Mouse (Mus musculus) testis, adult 2 months (tissue): ENCODE results near the gene Tma7. TPM values are rescaled to one million over a fixed set of nuclear protein-coding genes. Genes with fewer than 3 reads are reported as not detected.

ENCODE experiments used
- H3K27ac ChIP-seq: fragments of 200-500 bp; 2 replicates; pipeline ENCODE4 v1.5.1; 2012; ENCODE audit warnings: low read depth, low read length; ENCODE audit not compliant: control insufficient read depth, insufficient read depth
- H3K27me3 ChIP-seq: fragments of 200-500 bp; 2 replicates; pipeline ENCODE4 v1.6.1; 2012; ENCODE audit warnings: mild to moderate bottlenecking, low read length, moderate library complexity; ENCODE audit not compliant: control insufficient read depth, insufficient read depth
- H3K36me3 ChIP-seq: fragments of 200-500 bp; 2 replicates; pipeline ENCODE4 v1.6.1; 2012; ENCODE audit warnings: mild to moderate bottlenecking, low read length; ENCODE audit not compliant: control insufficient read depth, insufficient read depth
- H3K4me1 ChIP-seq: fragments of 200-500 bp; 2 replicates; pipeline ENCODE4 v1.6.1; 2012; ENCODE audit warnings: low read length; ENCODE audit not compliant: control insufficient read depth, insufficient read depth
- H3K4me3 ChIP-seq: fragments of 200-500 bp; 2 replicates; pipeline ENCODE4 v1.5.1; 2012; ENCODE audit warnings: low read depth, mild to moderate bottlenecking, low read length, moderate library complexity, mixed read lengths; ENCODE audit not compliant: control insufficient read depth
- CTCF ChIP-seq: fragments of 200-500 bp; IDR thresholded peaks from 2 replicates; pipeline ENCODE4 v1.5.1; 2012; ENCODE audit warnings: low read depth, mild to moderate bottlenecking, inconsistent platforms, low read length, moderate library complexity; ENCODE audit not compliant: control insufficient read depth, insufficient read depth, insufficient replicate concordance
- POLR2A ChIP-seq: fragments of 200-500 bp; IDR thresholded peaks from 2 replicates; pipeline ENCODE4 v1.6.1; 2012; ENCODE audit warnings: low read depth, mild to moderate bottlenecking, inconsistent platforms, low read length, moderate library complexity; ENCODE audit not compliant: control insufficient read depth
- polyA plus RNA-seq: library from polyadenylated mRNA; depleted of rRNA; stranded (reverse); fragments of >200 nt; gene quantifications from 2 replicates; pipeline ENCODE4 v1.2.3, GENCODE M21; 2012

The Tma7 gene
- polyA plus RNA-seq, 1 experiment: 120 TPM

GRCm38 (mm10) chr9:109122553-109123085, 40.2 kb upstream of the Tma7 start:
- H3K4me1 ChIP-seq: no peaks in the 10 kb centered on the region
- H3K27me3 ChIP-seq: no peaks in the 10 kb centered on the region
- H3K36me3 ChIP-seq: no peaks in the 10 kb centered on the region
- TF ChIP-seq CTCF (no peak), POLR2A (no peak)
- no peak overlapping the region for H3K4me3 ChIP-seq
- no peak overlapping the region for H3K27ac ChIP-seq

GRCm38 (mm10) chr9:109120956-109121355, 38.6 kb upstream of the Tma7 start:
- H3K27me3 ChIP-seq: no peaks in the 10 kb centered on the region
- H3K4me3 ChIP-seq: no peak overlapping the region
- no peaks in the 10 kb centered on the region for H3K36me3 ChIP-seq
- H3K4me1 ChIP-seq: no peaks in the 10 kb centered on the region
- no peak overlapping the region for H3K27ac ChIP-seq
- no peak for TF ChIP-seq POLR2A
- TF ChIP-seq CTCF: no peak

GRCm38 (mm10) chr9:109119571-109119970, 37.2 kb upstream of the Tma7 start:
- TF ChIP-seq POLR2A: no peak
- TF ChIP-seq CTCF: no peak
- no peaks in the 10 kb centered on the region for H3K27me3 ChIP-seq
- H3K4me1 ChIP-seq: no peaks in the 10 kb centered on the region
- H3K36me3 ChIP-seq: no peaks in the 10 kb centered on the region
- no peak overlapping the region for H3K4me3 ChIP-seq
- H3K27ac ChIP-seq: no peak overlapping the region

GRCm38 (mm10) chr9:109118106-109118505, 35.7 kb upstream of the Tma7 start:
- H3K36me3 ChIP-seq: no peaks in the 10 kb centered on the region
- no peak for TF ChIP-seq CTCF
- TF ChIP-seq POLR2A: no peak
- H3K4me1 ChIP-seq: no peaks in the 10 kb centered on the region

GRCm38 (mm10) chr9:109116205-109116604, 33.8 kb upstream of the Tma7 start:
- TF ChIP-seq POLR2A (no peak), CTCF (no peak)
- H3K36me3 ChIP-seq: no peaks in the 10 kb centered on the region

More at GRCm38 (mm10) chr9:109118106-109118505, 35.7 kb upstream of the Tma7 start:
- no peak overlapping the region for H3K27ac ChIP-seq
- no peak overlapping the region for H3K4me3 ChIP-seq
- no peaks in the 10 kb centered on the region for H3K27me3 ChIP-seq

DNA sequence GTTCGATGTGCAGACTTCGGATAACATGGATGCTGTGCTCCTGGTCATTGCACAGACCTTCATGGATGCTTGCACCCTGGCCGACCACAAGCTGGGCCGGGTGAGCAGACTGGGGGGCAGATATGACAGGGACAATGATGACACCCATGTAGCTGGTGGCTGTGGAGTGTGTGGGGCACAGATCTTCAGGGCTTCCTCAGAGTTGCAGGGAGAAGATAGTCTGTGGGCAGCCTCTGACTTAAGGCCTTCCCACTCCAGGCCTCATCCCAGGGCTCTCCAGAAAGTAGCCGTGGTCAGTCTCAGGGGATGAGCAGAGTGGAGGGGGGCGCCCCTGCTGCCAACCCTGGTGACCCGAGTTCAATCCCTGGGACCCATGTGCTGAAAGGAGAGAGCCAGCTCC, 32.5 kb upstream of the Tma7 start:
- Histone ChIP-seq H3K36me3 (no peaks in the 10 kb centered on the region), H3K4me1 (no peaks in the 10 kb centered on the region), H3K27me3 (no peaks in the 10 kb centered on the region), H3K27ac (no peak overlapping the region), H3K4me3 (no peak overlapping the region)
- TF ChIP-seq CTCF (no peak), POLR2A (no peak)

More at GRCm38 (mm10) chr9:109116205-109116604, 33.8 kb upstream of the Tma7 start:
- no peaks in the 10 kb centered on the region for H3K27me3 ChIP-seq
- H3K4me3 ChIP-seq: no peak overlapping the region
- no peaks in the 10 kb centered on the region for H3K4me1 ChIP-seq
- H3K27ac ChIP-seq: no peak overlapping the region

DNA sequence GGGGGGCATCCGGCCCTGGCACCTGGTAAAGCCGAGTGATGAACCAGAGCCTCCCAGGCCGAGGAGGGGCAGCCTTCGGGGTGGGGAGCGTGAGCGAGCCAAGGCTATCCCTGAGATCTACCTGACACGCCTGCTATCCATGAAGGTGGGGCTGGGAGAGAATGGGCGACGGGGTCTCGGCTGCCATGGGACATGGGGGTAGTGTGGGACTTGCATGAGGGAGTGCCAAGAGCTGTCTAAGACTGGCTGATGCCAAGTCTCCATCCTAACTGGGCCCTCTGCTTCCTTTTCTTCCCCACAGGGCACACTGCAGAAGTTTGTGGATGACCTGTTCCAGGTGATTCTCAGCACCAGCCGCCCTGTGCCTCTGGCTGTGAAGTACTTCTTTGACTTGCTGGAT, 31.9 kb upstream of the Tma7 start:
- no peak for TF ChIP-seq POLR2A
- no peak for TF ChIP-seq CTCF
- no peak overlapping the region for H3K4me3 ChIP-seq
- no peak overlapping the region for H3K27ac ChIP-seq
- H3K36me3 ChIP-seq: no peaks in the 10 kb centered on the region
- H3K4me1 ChIP-seq: no peaks in the 10 kb centered on the region
- H3K27me3 ChIP-seq: no peaks in the 10 kb centered on the region
